Mouse (Mus musculus) kidney, adult 2 months (tissue): ENCODE measurements at regions not wholly inside any gene's neighbourhood (a gene's known extent, or its start where the extent isn't known, plus 50 kb on each side); places are given as distances from the start of the nearest gene placed in this dataset.
"Not testable (repeated sequence)": the region's sequence is repeated elsewhere in the genome, so short reads cannot be mapped to it uniquely, and the experiment has no call there.

Experiments used
- DNase-seq: peaks from one replicate; pipeline ENCODE4 v3.0.0; 2021
- H3K27ac ChIP-seq: fragments of 200-500 bp; 2 replicates; pipeline ENCODE4 v1.5.1; 2012; ENCODE audit warnings: low read depth, low read length, control low read depth, inconsistent platforms; ENCODE audit not compliant: insufficient read depth
- H3K27me3 ChIP-seq: fragments of 200-500 bp; replicated peaks from 2 replicates; pipeline ENCODE4 v1.6.1; 2012; ENCODE audit warnings: mild to moderate bottlenecking, moderate library complexity, low read length, inconsistent platforms; ENCODE audit not compliant: control insufficient read depth, insufficient read depth
- H3K36me3 ChIP-seq: fragments of 200-500 bp; 2 replicates; pipeline ENCODE4 v1.6.1; 2012; ENCODE audit warnings: mild to moderate bottlenecking, moderate library complexity, low read length, inconsistent platforms; ENCODE audit not compliant: control insufficient read depth, insufficient read depth
- H3K4me1 ChIP-seq: fragments of 200-500 bp; 2 replicates; pipeline ENCODE4 v1.6.1; 2011; ENCODE audit warnings: low read length; ENCODE audit not compliant: control insufficient read depth, insufficient read depth
- H3K4me3 ChIP-seq: fragments of 200-500 bp; 2 replicates; pipeline ENCODE4 v1.5.1; 2011; ENCODE audit warnings: mild to moderate bottlenecking, low read depth, low read length, control low read depth; ENCODE audit not compliant: insufficient read depth
- CTCF ChIP-seq: fragments of 200-500 bp; conservative IDR thresholded peaks from 2 replicates; pipeline ENCODE4 v1.5.1; 2011; ENCODE audit warnings: low read depth, mild to moderate bottlenecking, control low read depth, low read length, moderate library complexity, mixed read lengths; ENCODE audit not compliant: insufficient read depth, insufficient read length
- POLR2A ChIP-seq: fragments of 200-500 bp; IDR thresholded peaks from one replicate; pipeline ENCODE4 v1.6.1; 2011; ENCODE audit warnings: low read depth, low read length, control low read depth
- WGBS: fragments of 180-500 bp; shearing (Covaris S2); methylation state at CpG from one replicate; pipeline ENCODE4 v1.1.7; 2018; 5-methylcytosine and 5-hydroxymethylcytosine counted together

DNA sequence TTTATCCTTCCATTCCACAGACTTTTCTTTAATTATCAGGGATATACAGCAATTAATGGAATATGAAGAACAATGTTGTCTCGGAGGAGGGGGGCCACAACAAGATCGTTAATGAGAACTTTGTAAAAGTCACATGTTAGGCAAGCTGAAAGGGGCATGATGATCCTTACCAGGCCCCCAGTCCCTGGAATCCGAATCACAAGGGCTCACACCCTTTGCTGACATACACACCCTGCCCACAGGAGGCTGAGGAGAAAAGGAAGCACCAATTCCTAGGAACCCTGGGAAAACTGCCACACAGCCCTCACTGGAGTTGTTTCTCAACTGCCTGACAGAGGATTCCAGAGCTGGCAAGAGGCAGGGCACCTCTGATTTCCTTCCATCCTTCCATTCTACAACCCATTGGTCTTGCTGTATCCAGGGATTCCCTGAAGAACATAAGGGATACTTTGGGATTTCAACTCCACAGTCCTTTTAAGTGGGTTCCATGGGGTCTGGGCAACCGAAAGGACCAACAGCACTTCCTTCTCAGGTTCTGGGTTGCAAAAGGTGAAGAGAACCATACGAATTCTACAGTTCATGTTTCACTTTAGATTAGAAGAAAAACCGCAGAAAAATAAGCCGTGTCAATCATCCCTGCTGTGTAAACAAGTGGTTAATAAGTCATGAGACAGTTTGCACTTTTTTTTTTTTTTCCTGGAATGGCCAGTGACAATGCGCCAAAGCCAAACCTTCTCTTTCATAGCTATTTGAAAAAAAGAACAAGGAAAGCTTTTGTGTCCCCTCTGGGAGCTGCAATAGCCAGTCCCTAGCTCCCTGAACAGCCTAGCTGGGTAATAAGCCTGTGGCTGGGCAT is 112.2 kb downstream of the Apob start:
- H3K36me3 ChIP-seq: no peaks in the 10 kb centered on the region
- 50% methylated on average over 8 of the region's 8 CpGs for WGBS
- DNase-seq: peak; percentile 19

DNA sequence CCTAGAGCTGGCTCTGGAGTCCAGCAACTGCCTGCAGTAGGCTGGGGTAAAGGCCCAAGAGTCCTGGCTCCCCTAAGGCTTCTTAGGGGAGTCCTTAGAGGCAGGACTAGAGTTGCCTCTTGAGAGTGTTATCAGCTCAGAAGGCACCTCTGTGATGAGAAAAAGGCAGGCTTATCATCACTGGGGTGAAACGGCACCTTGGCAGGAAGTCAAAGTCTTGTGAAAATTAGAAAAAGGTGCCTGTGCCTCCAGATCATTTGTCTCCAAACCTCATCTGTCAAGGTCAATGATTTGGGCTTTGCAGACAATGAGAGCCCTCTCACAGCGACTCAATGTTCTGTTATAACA is 112.8 kb downstream of the Apob start:
- no peak overlapping the region for H3K27ac ChIP-seq
- no peak for DNase-seq
- H3K4me1 ChIP-seq: no peaks in the 10 kb centered on the region
- TF ChIP-seq CTCF: no peak
- no peak for TF ChIP-seq POLR2A
- no peak overlapping the region for H3K4me3 ChIP-seq
- H3K36me3 ChIP-seq: no peaks in the 10 kb centered on the region
- no peaks in the 10 kb centered on the region for H3K27me3 ChIP-seq
- 56% methylated on average over 2 of the region's 2 CpGs for WGBS

More for the DNA sequence above, 112.2 kb downstream of the Apob start:
- no peaks in the 10 kb centered on the region for H3K27me3 ChIP-seq
- H3K4me1 ChIP-seq: no peaks in the 10 kb centered on the region
- TF ChIP-seq POLR2A (no peak), CTCF (no peak)
- H3K4me3 ChIP-seq: no peak overlapping the region
- H3K27ac ChIP-seq: no peak overlapping the region

DNA sequence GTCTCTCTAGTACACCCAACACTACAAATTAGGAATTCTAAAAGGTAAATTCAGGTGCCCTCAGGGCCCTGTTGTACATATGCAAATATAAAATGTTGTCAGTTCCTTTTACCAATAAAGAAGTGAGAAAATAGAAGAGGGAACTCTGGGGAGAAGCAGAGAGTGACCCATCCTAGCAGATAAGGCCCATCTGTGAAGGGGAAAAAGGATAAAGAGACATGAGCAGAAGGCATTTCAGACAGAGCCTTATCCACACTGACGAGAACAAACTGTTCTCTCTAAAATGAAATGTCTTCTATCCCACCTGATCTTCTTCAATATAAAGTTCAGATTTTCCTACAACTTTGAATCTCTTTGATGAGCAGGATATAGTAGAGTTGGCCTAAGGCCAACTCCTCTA is 114.5 kb upstream of the Ldah start:
- TF ChIP-seq POLR2A (no peak), CTCF (no peak)
- Histone ChIP-seq H3K27me3 (no peaks in the 10 kb centered on the region), H3K36me3 (no peaks in the 10 kb centered on the region), H3K27ac (no peak overlapping the region), H3K4me3 (no peak overlapping the region), H3K4me1 (no peaks in the 10 kb centered on the region)
- 90% methylated on average over 1 of the region's 1 CpGs for WGBS
- DNase-seq: no peak

- no peaks in the 10 kb centered on the region for H3K36me3 ChIP-seq
- DNase-seq: no peak
- 66% methylated on average over 2 of the region's 2 CpGs for WGBS
- no peak overlapping the region for H3K4me3 ChIP-seq
- H3K27me3 ChIP-seq: no peaks in the 10 kb centered on the region
- no peaks in the 10 kb centered on the region for H3K4me1 ChIP-seq
- TF ChIP-seq CTCF (no peak), POLR2A (no peak)
- H3K27ac ChIP-seq: no peak overlapping the region
Measured at GRCm38 (mm10) chr12:8095946-8096345, 112.0 kb upstream of the Ldah start.

DNA sequence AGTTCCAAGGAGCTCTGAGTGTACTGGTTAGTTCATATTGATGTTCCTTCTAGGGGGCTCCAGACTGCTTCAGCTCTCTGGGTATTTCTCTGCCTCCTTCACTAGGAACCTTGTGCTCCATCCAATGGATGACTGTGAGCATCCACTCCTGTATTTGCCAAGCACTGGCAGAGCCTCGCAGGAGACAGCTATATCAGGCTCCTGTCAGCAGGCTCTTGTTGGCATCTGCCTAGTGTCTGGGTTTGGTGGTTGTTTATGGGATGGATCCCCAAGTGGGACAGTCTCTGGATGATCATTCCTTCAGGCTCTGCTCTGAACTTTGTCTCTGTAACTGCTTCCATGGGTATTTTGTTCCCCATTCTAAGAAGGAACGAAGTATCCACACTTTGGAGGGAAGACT is 109.5 kb upstream of the Ldah start:
- not testable (repeated sequence) for H3K4me3 ChIP-seq, H3K27ac ChIP-seq, DNase-seq, H3K27me3 ChIP-seq, H3K4me1 ChIP-seq, H3K36me3 ChIP-seq
- WGBS: 79% methylated on average over 2 of the region's 2 CpGs

- no peaks in the 10 kb centered on the region for H3K4me1 ChIP-seq
- no peak for DNase-seq
- 84% methylated on average over 2 of the region's 2 CpGs for WGBS
Measured at GRCm38 (mm10) chr12:8099114-8099513, 108.8 kb upstream of the Ldah start.

GRCm38 (mm10) chr12:8099821-8100220 is 108.1 kb upstream of the Ldah start:
- Histone ChIP-seq H3K36me3 (no peaks in the 10 kb centered on the region), H3K27me3 (no peaks in the 10 kb centered on the region), H3K27ac (no peak overlapping the region), H3K4me1 (no peaks in the 10 kb centered on the region), H3K4me3 (no peak overlapping the region)
- DNase-seq: peak; percentile 28
- TF ChIP-seq POLR2A: no peak
- TF ChIP-seq CTCF: no peak
- WGBS: 26% methylated on average over 2 of the region's 2 CpGs

More at GRCm38 (mm10) chr12:8099114-8099513, 108.8 kb upstream of the Ldah start:
- Histone ChIP-seq H3K36me3 (no peaks in the 10 kb centered on the region), H3K27ac (no peak overlapping the region), H3K27me3 (no peaks in the 10 kb centered on the region), H3K4me3 (no peak overlapping the region)
- TF ChIP-seq CTCF (no peak), POLR2A (no peak)
